Mouse (Mus musculus): ENCODE results near the gene Cxcr3. TPM values are rescaled to one million over a fixed set of nuclear protein-coding genes. Genes with fewer than 3 reads are reported as not detected.

The Cxcr3 gene
- total RNA-seq, 2 experiments from 2014 or later: not detected

Other genes with a start within 250 kb of the Cxcr3 start
- 10 to 100 TPM; 47.2 to 48.5 TPM for gene Taf1, start 201.5 kb downstream of the Cxcr3 start, total RNA-seq (2021)
- 100 to 1,000 TPM; 212 to 236 TPM for gene Ogt, start 94.2 kb downstream of the Cxcr3 start, total RNA-seq (2021)
- under 1 TPM; 0.21 to 0.44 TPM for gene Gm4779, start 60.2 kb upstream of the Cxcr3 start, total RNA-seq (2021)
- not detected for gene 8030474K03Rik, start 60.4 kb upstream of the Cxcr3 start, total RNA-seq (2021)
- gene Nhsl2, start 115.1 kb upstream of the Cxcr3 start, total RNA-seq (2021): 10 to 100 TPM; 34.8 to 35.2 TPM

Data from left cerebral cortex, postnatal 25 days (tissue).